Mouse (Mus musculus): ENCODE data around the gene Prtn3. TPM values are rescaled to one million over a fixed set of nuclear protein-coding genes. Genes with fewer than 3 reads are reported as not detected.
A peak's percentile ranks its signal among the peaks of the same experiment; 100 is the strongest.
"Not testable (repeated sequence)": the region's sequence is repeated elsewhere in the genome, so short reads cannot be mapped to it uniquely, and the experiment has no call there.

Gene Prtn3
- polyA plus RNA-seq, 1 experiment from 2014 or later: 10.9 TPM

- ATAC-seq (replicated peaks; ENCODE audit: insufficient number of reproducible peaks, low FRiP score, low TSS enrichment, low read depth); H3K4me2 ChIP-seq (ENCODE audit: low read depth, low read length); H3K9me3 ChIP-seq (replicated peaks; ENCODE audit: control insufficient read depth, low read length); H3K36me3 ChIP-seq (replicated peaks; ENCODE audit: control insufficient read depth, insufficient read depth, low read depth, low read length); H3K4me1 ChIP-seq (ENCODE audit: control insufficient read depth, insufficient read depth, low read length); DNase-seq (ENCODE audit: low spot score); H3K27me3 ChIP-seq (ENCODE audit: control insufficient read depth, insufficient read depth, low read length); H3K4me3 ChIP-seq (ENCODE audit: low read depth, low read length); H3K9ac ChIP-seq (replicated peaks; ENCODE audit: low read length); H3K27ac ChIP-seq (replicated peaks; ENCODE audit: low read depth, low read length): not testable (repeated sequence)
- 70% methylated on average over 2 of the region's 3 CpGs for WGBS
These were observed 10.7 kb downstream of the Prtn3 start for GRCm38 (mm10) chr10:79884938-79885337.

GRCm38 (mm10) chr10:79886054-79886453, 11.8 kb downstream of the Prtn3 start, which contains the start of gene Elane:
Gene Elane (plus strand): TSS chr10:79886247.
- H3K4me3 ChIP-seq (ENCODE audit: low read depth, low read length): no peak within 1 kb of the TSS
- H3K36me3 ChIP-seq (replicated peaks; ENCODE audit: control insufficient read depth, insufficient read depth, low read depth, low read length): no peaks in the 10 kb centered on the region
- peaks cover 6% of the 10 kb centered on the region; the same call in 1 of the 2 replicates for H3K27me3 ChIP-seq (ENCODE audit: control insufficient read depth, insufficient read depth, low read length)
- WGBS: 80% methylated on average over 6 of the region's 6 CpGs
- H3K4me2 ChIP-seq (ENCODE audit: low read depth, low read length): no peak within 1 kb of the TSS
- H3K9me3 ChIP-seq (replicated peaks; ENCODE audit: control insufficient read depth, low read length): no peaks in the 10 kb centered on the region
- ATAC-seq (replicated peaks; ENCODE audit: insufficient number of reproducible peaks, low FRiP score, low TSS enrichment, low read depth): no peak
- no peak within 1 kb of the TSS for H3K9ac ChIP-seq (replicated peaks; ENCODE audit: low read length)
- DNase-seq (ENCODE audit: low spot score): no peak
- no peaks in the 10 kb centered on the region for H3K4me1 ChIP-seq (ENCODE audit: control insufficient read depth, insufficient read depth, low read length)
- no peak within 1 kb of the TSS for H3K27ac ChIP-seq (replicated peaks; ENCODE audit: low read depth, low read length)

- no peaks in the 10 kb centered on the region for H3K9me3 ChIP-seq (replicated peaks; ENCODE audit: control insufficient read depth, low read length)
- no peak for ATAC-seq (replicated peaks; ENCODE audit: insufficient number of reproducible peaks, low FRiP score, low TSS enrichment, low read depth)
- H3K36me3 ChIP-seq (replicated peaks; ENCODE audit: control insufficient read depth, insufficient read depth, low read depth, low read length): no peaks in the 10 kb centered on the region
- H3K27me3 ChIP-seq (ENCODE audit: control insufficient read depth, insufficient read depth, low read length): peaks cover 6% of the 10 kb centered on the region; the same call in 1 of the 2 replicates
- no peak for DNase-seq (ENCODE audit: low spot score)
- H3K4me3 ChIP-seq (ENCODE audit: low read depth, low read length): no peak overlapping the region
- H3K27ac ChIP-seq (replicated peaks; ENCODE audit: low read depth, low read length): no peak overlapping the region
- H3K9ac ChIP-seq (replicated peaks; ENCODE audit: low read length): no peak overlapping the region
- WGBS: 77% methylated on average over 8 of the region's 8 CpGs
- no peaks in the 10 kb centered on the region for H3K4me1 ChIP-seq (ENCODE audit: control insufficient read depth, insufficient read depth, low read length)
- H3K4me2 ChIP-seq (ENCODE audit: low read depth, low read length): no peak overlapping the region
These were observed 12.3 kb downstream of the Prtn3 start for GRCm38 (mm10) chr10:79886611-79887010.

- Histone ChIP-seq H3K9ac (replicated peaks; ENCODE audit: low read length) (no peak overlapping the region), H3K36me3 (replicated peaks; ENCODE audit: control insufficient read depth, insufficient read depth, low read depth, low read length) (no peaks in the 10 kb centered on the region), H3K4me1 (ENCODE audit: control insufficient read depth, insufficient read depth, low read length) (no peaks in the 10 kb centered on the region), H3K4me3 (ENCODE audit: low read depth, low read length) (no peak overlapping the region), H3K4me2 (ENCODE audit: low read depth, low read length) (no peak overlapping the region), H3K27me3 (ENCODE audit: control insufficient read depth, insufficient read depth, low read length) (no peaks in the 10 kb centered on the region), H3K27ac (replicated peaks; ENCODE audit: low read depth, low read length) (no peak overlapping the region), H3K9me3 (replicated peaks; ENCODE audit: control insufficient read depth, low read length) (no peaks in the 10 kb centered on the region)
- WGBS: 86% methylated on average over 2 of the region's 2 CpGs
- ATAC-seq (replicated peaks; ENCODE audit: insufficient number of reproducible peaks, low FRiP score, low TSS enrichment, low read depth) (no peak), DNase-seq (ENCODE audit: low spot score) (no peak)
These were observed 15.1 kb downstream of the Prtn3 start for GRCm38 (mm10) chr10:79889386-79889785.

GRCm38 (mm10) chr10:79890670-79891069, 16.4 kb downstream of the Prtn3 start, which contains the start of gene Cfd:
Gene Cfd (plus strand): TSS chr10:79890853.
- WGBS: 41% methylated on average over 5 of the region's 5 CpGs
- no peak within 1 kb of the TSS for H3K27ac ChIP-seq (replicated peaks; ENCODE audit: low read depth, low read length)

GRCm38 (mm10) chr10:79892451-79893118, 18.3 kb downstream of the Prtn3 start:
- not testable (repeated sequence) for H3K4me2 ChIP-seq (ENCODE audit: low read depth, low read length); ATAC-seq (replicated peaks; ENCODE audit: insufficient number of reproducible peaks, low FRiP score, low TSS enrichment, low read depth); H3K9ac ChIP-seq (replicated peaks; ENCODE audit: low read length); H3K27ac ChIP-seq (replicated peaks; ENCODE audit: low read depth, low read length); H3K36me3 ChIP-seq (replicated peaks; ENCODE audit: control insufficient read depth, insufficient read depth, low read depth, low read length); H3K27me3 ChIP-seq (ENCODE audit: control insufficient read depth, insufficient read depth, low read length); H3K4me3 ChIP-seq (ENCODE audit: low read depth, low read length); H3K9me3 ChIP-seq (replicated peaks; ENCODE audit: control insufficient read depth, low read length); H3K4me1 ChIP-seq (ENCODE audit: control insufficient read depth, insufficient read depth, low read length)
- peak; percentile 86 for DNase-seq (ENCODE audit: low spot score)
- 49% methylated on average over 22 of the region's 22 CpGs for WGBS

More at GRCm38 (mm10) chr10:79890670-79891069, 16.4 kb downstream of the Prtn3 start, which contains the start of gene Cfd:
- H3K9me3 ChIP-seq (replicated peaks; ENCODE audit: control insufficient read depth, low read length): no peaks in the 10 kb centered on the region
- no peak for DNase-seq (ENCODE audit: low spot score)
- no peaks in the 10 kb centered on the region for H3K27me3 ChIP-seq (ENCODE audit: control insufficient read depth, insufficient read depth, low read length)
- H3K4me1 ChIP-seq (ENCODE audit: control insufficient read depth, insufficient read depth, low read length): no peaks in the 10 kb centered on the region
- no peak for ATAC-seq (replicated peaks; ENCODE audit: insufficient number of reproducible peaks, low FRiP score, low TSS enrichment, low read depth)
- peaks cover 2% of the 10 kb centered on the region; the same call in 1 of the 2 replicates for H3K36me3 ChIP-seq (replicated peaks; ENCODE audit: control insufficient read depth, insufficient read depth, low read depth, low read length)
- H3K9ac ChIP-seq (replicated peaks; ENCODE audit: low read length): no peak within 1 kb of the TSS
- H3K4me2 ChIP-seq (ENCODE audit: low read depth, low read length): no peak within 1 kb of the TSS
- H3K4me3 ChIP-seq (ENCODE audit: low read depth, low read length): no peak within 1 kb of the TSS

- no peaks in the 10 kb centered on the region for H3K27me3 ChIP-seq (ENCODE audit: control insufficient read depth, insufficient read depth, low read length)
These were observed 22.0 kb downstream of the Prtn3 start for GRCm38 (mm10) chr10:79896306-79896705.

GRCm38 (mm10) chr10:79896814-79897213, 22.5 kb downstream of the Prtn3 start:
- ATAC-seq (replicated peaks; ENCODE audit: insufficient number of reproducible peaks, low FRiP score, low TSS enrichment, low read depth): no peak
- Histone ChIP-seq H3K4me1 (ENCODE audit: control insufficient read depth, insufficient read depth, low read length) (no peaks in the 10 kb centered on the region), H3K9me3 (replicated peaks; ENCODE audit: control insufficient read depth, low read length) (no peaks in the 10 kb centered on the region; the same call in 1 of the 2 replicates), H3K4me3 (ENCODE audit: low read depth, low read length) (no peak overlapping the region), H3K4me2 (ENCODE audit: low read depth, low read length) (no peak overlapping the region), H3K27ac (replicated peaks; ENCODE audit: low read depth, low read length) (no peak overlapping the region), H3K9ac (replicated peaks; ENCODE audit: low read length) (no peak overlapping the region), H3K36me3 (replicated peaks; ENCODE audit: control insufficient read depth, insufficient read depth, low read depth, low read length) (peaks cover 4% of the 10 kb centered on the region), H3K27me3 (ENCODE audit: control insufficient read depth, insufficient read depth, low read length) (no peaks in the 10 kb centered on the region)
- DNase-seq (ENCODE audit: low spot score): no peak
- 85% methylated on average over 13 of the region's 13 CpGs for WGBS

More at GRCm38 (mm10) chr10:79896306-79896705, 22.0 kb downstream of the Prtn3 start:
- no peak overlapping the region for H3K9ac ChIP-seq (replicated peaks; ENCODE audit: low read length)
- DNase-seq (ENCODE audit: low spot score): no peak
- no peak overlapping the region for H3K27ac ChIP-seq (replicated peaks; ENCODE audit: low read depth, low read length)
- H3K9me3 ChIP-seq (replicated peaks; ENCODE audit: control insufficient read depth, low read length): no peaks in the 10 kb centered on the region; the same call in 1 of the 2 replicates
- H3K4me3 ChIP-seq (ENCODE audit: low read depth, low read length): no peak overlapping the region
- no peak for ATAC-seq (replicated peaks; ENCODE audit: insufficient number of reproducible peaks, low FRiP score, low TSS enrichment, low read depth)
- 92% methylated on average over 16 of the region's 16 CpGs for WGBS
- peaks cover 4% of the 10 kb centered on the region for H3K36me3 ChIP-seq (replicated peaks; ENCODE audit: control insufficient read depth, insufficient read depth, low read depth, low read length)
- H3K4me2 ChIP-seq (ENCODE audit: low read depth, low read length): no peak overlapping the region
- H3K4me1 ChIP-seq (ENCODE audit: control insufficient read depth, insufficient read depth, low read length): no peaks in the 10 kb centered on the region
